Mouse (Mus musculus) embryonic facial prominence, embryonic 14.5 days (tissue): ENCODE data around the gene Map4k4. TPM values are rescaled to one million over a fixed set of nuclear protein-coding genes. Genes with fewer than 3 reads are reported as not detected.

ENCODE experiments used
- ATAC-seq: fragments of 200-750 bp; cut with Nextera tagmentation; 2 replicates; pipeline ENCODE4 v1.8.0; 2017; ENCODE audit warnings: low read depth, moderate number of reproducible peaks, moderate TSS enrichment
- DNase-seq: peaks from one replicate; pipeline ENCODE4 v3.0.0-alpha.2; 2015; ENCODE audit warnings: low spot score
- H3K27ac ChIP-seq: fragments of 300-500 bp; sonication (generic); replicated peaks from 2 replicates; pipeline ENCODE4 v1.5.1; 2014; ENCODE audit warnings: low read depth, mild to moderate bottlenecking, low read length, moderate library complexity
- H3K27me3 ChIP-seq: fragments of 300-500 bp; sonication (generic); replicated peaks from 2 replicates; pipeline ENCODE4 v1.6.1; 2014; ENCODE audit warnings: low read length; ENCODE audit not compliant: control insufficient read depth, insufficient read depth
- H3K36me3 ChIP-seq: fragments of 300-500 bp; sonication (generic); 2 replicates; pipeline ENCODE4 v1.6.1; 2014; ENCODE audit warnings: low read length, mixed read lengths; ENCODE audit not compliant: control insufficient read depth, insufficient read depth
- H3K4me1 ChIP-seq: fragments of 300-500 bp; sonication (generic); 2 replicates; pipeline ENCODE4 v1.6.1; 2014; ENCODE audit warnings: antibody characterized with exemption, low read length; ENCODE audit not compliant: control insufficient read depth, insufficient read depth
- H3K4me2 ChIP-seq: fragments of 300-500 bp; sonication (generic); 2 replicates; pipeline ENCODE4 v1.6.1; 2014; ENCODE audit warnings: low read depth, mild to moderate bottlenecking, low read length, moderate library complexity, mixed read lengths
- H3K4me3 ChIP-seq: fragments of 300-500 bp; sonication (generic); 2 replicates; pipeline ENCODE4 v1.5.1; 2014; ENCODE audit warnings: low read depth, mild to moderate bottlenecking, low read length
- H3K9ac ChIP-seq: fragments of 300-500 bp; sonication (generic); 2 replicates; pipeline ENCODE4 v1.6.1; 2014; ENCODE audit warnings: low read depth, mild to moderate bottlenecking, low read length, moderate library complexity, mixed read lengths
- H3K9me3 ChIP-seq: fragments of 300-500 bp; sonication (generic); 2 replicates; pipeline ENCODE4 v1.6.1; 2016; ENCODE audit warnings: low read length; ENCODE audit not compliant: control insufficient read depth
- WGBS: fragments of 180-500 bp; shearing (Covaris S2); extraction: QIAGEN DNeasy Blood & Tissue Kit; methylation state at CpG from one replicate; pipeline ENCODE4 v1.1.7; 2014; 5-methylcytosine and 5-hydroxymethylcytosine counted together
- polyA plus RNA-seq: library from polyadenylated mRNA; unstranded; fragments of >200 nt; fragmentation: Nextera tagmentation; extraction: Ambion mirVana; gene quantifications from 2 replicates; pipeline ENCODE4 v1.2.1, GENCODE M21; 2014

Map4k4 gene
- polyA plus RNA-seq, 1 experiment from 2014 or later = 27.8 TPM

- Histone ChIP-seq H3K27ac (no peak overlapping the region), H3K9me3 (no peaks in the 10 kb centered on the region), H3K4me3 (no peak overlapping the region), H3K4me2 (no peak overlapping the region), H3K36me3 (peaks cover 91% of the 10 kb centered on the region), H3K4me1 (no peaks in the 10 kb centered on the region), H3K9ac (no peak overlapping the region), H3K27me3 (no peaks in the 10 kb centered on the region)
- 90% methylated on average over 2 of the region's 2 CpGs for WGBS
- DNase-seq (no peak), ATAC-seq (no peak)
These were observed 94.9 kb downstream of the Map4k4 start for GRCm38 (mm10) chr1:39995593-39995992.

GRCm38 (mm10) chr1:40000476-40000875, 99.8 kb downstream of the Map4k4 start:
- H3K27me3 ChIP-seq = no peaks in the 10 kb centered on the region
- H3K4me3 ChIP-seq = no peak overlapping the region
- ATAC-seq = 0 out of 2 replicates have a peak, but pooled peaks have one; percentile 23
- peaks cover 96% of the 10 kb centered on the region for H3K36me3 ChIP-seq
- WGBS = 75% methylated on average over 16 of the region's 16 CpGs
- no peak overlapping the region for H3K4me2 ChIP-seq
- no peaks in the 10 kb centered on the region for H3K9me3 ChIP-seq
- H3K4me1 ChIP-seq = no peaks in the 10 kb centered on the region
- DNase-seq = no peak
- H3K27ac ChIP-seq = no peak overlapping the region
- H3K9ac ChIP-seq = no peak overlapping the region

GRCm38 (mm10) chr1:40000899-40001298, 100.2 kb downstream of the Map4k4 start:
- no peak; the same call in 1 of the 2 replicates for ATAC-seq
- Histone ChIP-seq H3K4me2 (no peak overlapping the region), H3K9ac (no peak overlapping the region), H3K4me1 (no peaks in the 10 kb centered on the region), H3K36me3 (peaks cover 96% of the 10 kb centered on the region), H3K4me3 (no peak overlapping the region), H3K9me3 (no peaks in the 10 kb centered on the region), H3K27me3 (no peaks in the 10 kb centered on the region), H3K27ac (no peak overlapping the region)
- WGBS = 66% methylated on average over 5 of the region's 5 CpGs
- no peak for DNase-seq

- DNase-seq (no peak), ATAC-seq (peak; percentile 30; the same call in 1 of the 2 replicates)
- H3K4me3 ChIP-seq = no peak overlapping the region
- no peaks in the 10 kb centered on the region for H3K27me3 ChIP-seq
- no peak overlapping the region for H3K27ac ChIP-seq
- H3K4me1 ChIP-seq = no peaks in the 10 kb centered on the region
- H3K9ac ChIP-seq = no peak overlapping the region
- WGBS = 68% methylated on average over 4 of the region's 4 CpGs
- no peak overlapping the region for H3K4me2 ChIP-seq
- no peaks in the 10 kb centered on the region for H3K9me3 ChIP-seq
- H3K36me3 ChIP-seq = peaks cover 96% of the 10 kb centered on the region
These were observed 101.5 kb downstream of the Map4k4 start for GRCm38 (mm10) chr1:40002129-40002727.

- Histone ChIP-seq H3K4me2 (no peak overlapping the region), H3K36me3 (peaks cover 96% of the 10 kb centered on the region), H3K4me3 (no peak overlapping the region), H3K4me1 (no peaks in the 10 kb centered on the region), H3K27me3 (no peaks in the 10 kb centered on the region), H3K9me3 (no peaks in the 10 kb centered on the region), H3K9ac (no peak overlapping the region), H3K27ac (no peak overlapping the region)
- DNase-seq (no peak), ATAC-seq (0 out of 2 replicates have a peak, but pooled peaks have one; percentile 5)
- 97% methylated on average over 4 of the region's 4 CpGs for WGBS
These were observed 105.4 kb downstream of the Map4k4 start for GRCm38 (mm10) chr1:40006043-40006651.

- Histone ChIP-seq H3K36me3 (peaks cover 96% of the 10 kb centered on the region), H3K27me3 (no peaks in the 10 kb centered on the region), H3K27ac (no peak overlapping the region), H3K9ac (no peak overlapping the region), H3K4me2 (no peak overlapping the region), H3K4me1 (no peaks in the 10 kb centered on the region), H3K4me3 (no peak overlapping the region), H3K9me3 (no peaks in the 10 kb centered on the region)
- no peak for ATAC-seq
- no peak for DNase-seq
- WGBS = 80% methylated on average over 17 of the region's 17 CpGs
These were observed 107.3 kb downstream of the Map4k4 start for GRCm38 (mm10) chr1:40007962-40008471.

- no peak for ATAC-seq
- DNase-seq = no peak
- Histone ChIP-seq H3K4me3 (no peak overlapping the region), H3K27ac (no peak overlapping the region), H3K36me3 (peaks cover 98% of the 10 kb centered on the region), H3K4me2 (no peak overlapping the region), H3K9me3 (no peaks in the 10 kb centered on the region), H3K4me1 (no peaks in the 10 kb centered on the region), H3K27me3 (no peaks in the 10 kb centered on the region), H3K9ac (no peak overlapping the region)
- WGBS = 93% methylated on average over 8 of the region's 8 CpGs
These were observed 112.0 kb downstream of the Map4k4 start for GRCm38 (mm10) chr1:40012696-40013095.

GRCm38 (mm10) chr1:40015066-40015678, 114.5 kb downstream of the Map4k4 start:
- Histone ChIP-seq H3K27me3 (no peaks in the 10 kb centered on the region), H3K9me3 (no peaks in the 10 kb centered on the region), H3K4me1 (no peaks in the 10 kb centered on the region), H3K27ac (no peak overlapping the region), H3K9ac (no peak overlapping the region), H3K4me3 (no peak overlapping the region), H3K4me2 (no peak overlapping the region), H3K36me3 (peaks cover 98% of the 10 kb centered on the region)
- ATAC-seq = no peak
- DNase-seq = no peak
- WGBS = 84% methylated on average over 7 of the region's 7 CpGs
